Comparison of ENCODE assay signal across 31 mouse cellular contexts in genomic region chr17:14874656-14875204, GRCm38 (mm10).
DNase-seq lines count a peak whose midpoint lies in the region; ATAC-seq lines count a peak whose summit lies in the region.
"Had no signal": no experiment of that assay in that cellular context is flagged by ENCODE, and none has a peak within 500 bp of the region (broad histone marks: within the 10 kb centered on the region; RNA-seq: fewer than 3 reads in every experiment).

No protein-coding gene starts in this region.

- no peak for ATAC-seq in midbrain, embryonic 11.5 days (ENCODE audit: low FRiP score)
- ATAC-seq in midbrain, embryonic 15.5 days (replicated peaks), result no peak
- peak; percentile 44; the same call in 1 of the 2 replicates for ATAC-seq in stomach, embryonic 16.5 days (ENCODE audit: insufficient read depth, low FRiP score)
- ATAC-seq: CD4-positive, CD25-positive, alpha-beta regulatory T cell, adult 4 months; forebrain, embryonic 13.5 days; intestine, embryonic 16.5 days; midbrain, embryonic 16.5 days had no signal

- H3K27ac ChIP-seq in midbrain, embryonic 11.5 days (ENCODE audit: low read depth, low read length), result no peak overlapping the region
- H3K27ac ChIP-seq in midbrain, embryonic 15.5 days, result no peak overlapping the region
- H3K27ac ChIP-seq in stomach, embryonic 16.5 days (ENCODE audit: low read length), result no peak overlapping the region
- H3K27ac ChIP-seq: forebrain, embryonic 13.5 days; hindbrain, embryonic 13.5 days; kidney, postnatal 0 days; limb, embryonic 10.5 days; limb, embryonic 15.5 days; liver, embryonic 13.5 days; macrophage; neural tube, embryonic 12.5 days had no signal

- H3K4me1 ChIP-seq in midbrain, embryonic 11.5 days (ENCODE audit: control insufficient read depth, insufficient read depth, low read length), result no peaks in the 10 kb centered on the region
- H3K4me1 ChIP-seq in midbrain, embryonic 15.5 days, result no peaks in the 10 kb centered on the region
- H3K4me1 ChIP-seq in stomach, embryonic 16.5 days (ENCODE audit: control insufficient read depth, insufficient read depth, low read length), result no peaks in the 10 kb centered on the region
- H3K4me1 ChIP-seq: forebrain, embryonic 13.5 days; heart, embryonic 12.5 days; hindbrain, embryonic 13.5 days; limb, embryonic 10.5 days; limb, embryonic 15.5 days; liver, embryonic 13.5 days; neural tube, embryonic 12.5 days had no signal

- intact Hi-C loops in gastrocnemius, postnatal 36 days (cut with DNase I), result no loop called here

- H3K4me2 ChIP-seq in midbrain, embryonic 11.5 days, result no peak overlapping the region
- H3K4me2 ChIP-seq in midbrain, embryonic 15.5 days, result no peak overlapping the region
- H3K4me2 ChIP-seq in stomach, embryonic 16.5 days (ENCODE audit: low read depth, low read length), result no peak overlapping the region
- H3K4me2 ChIP-seq: forebrain, embryonic 13.5 days; heart, embryonic 12.5 days; hindbrain, embryonic 13.5 days; limb, embryonic 15.5 days; liver, embryonic 13.5 days; neural tube, embryonic 12.5 days had no signal

- H3K9ac ChIP-seq in midbrain, embryonic 11.5 days (ENCODE audit: low read length), result no peak overlapping the region
- H3K9ac ChIP-seq in midbrain, embryonic 15.5 days, result no peak overlapping the region
- no peak overlapping the region for H3K9ac ChIP-seq in stomach, embryonic 16.5 days (ENCODE audit: low read length)
- H3K9ac ChIP-seq: forebrain, embryonic 13.5 days; heart, embryonic 12.5 days; hindbrain, embryonic 13.5 days; limb, embryonic 15.5 days; liver, embryonic 13.5 days; neural tube, embryonic 12.5 days had no signal

- WGBS in midbrain, embryonic 11.5 days, result 84% methylated on average over 2 of the region's 2 CpGs
- 74% methylated on average over 2 of the region's 2 CpGs for WGBS in midbrain, embryonic 15.5 days
- WGBS in stomach, embryonic 16.5 days, result 63% methylated on average over 2 of the region's 2 CpGs

- no peaks in the 10 kb centered on the region for H3K9me3 ChIP-seq in midbrain, embryonic 11.5 days (ENCODE audit: control insufficient read depth, low read length)
- no peaks in the 10 kb centered on the region for H3K9me3 ChIP-seq in midbrain, embryonic 15.5 days
- H3K9me3 ChIP-seq in stomach, embryonic 16.5 days (replicated peaks; ENCODE audit: control insufficient read depth, low read length), result no peaks in the 10 kb centered on the region
- H3K9me3 ChIP-seq: forebrain, embryonic 13.5 days; hindbrain, embryonic 13.5 days; limb, embryonic 10.5 days; limb, embryonic 15.5 days; liver, embryonic 13.5 days; neural tube, embryonic 12.5 days had no signal

- H3K4me3 ChIP-seq in midbrain, embryonic 11.5 days (ENCODE audit: low read depth, low read length), result no peak overlapping the region
- H3K4me3 ChIP-seq in midbrain, embryonic 15.5 days, result no peak overlapping the region
- H3K4me3 ChIP-seq in stomach, embryonic 16.5 days (replicated peaks; ENCODE audit: low read length), result no peak overlapping the region
- H3K4me3 ChIP-seq: forebrain, embryonic 13.5 days; heart, embryonic 12.5 days; hindbrain, embryonic 13.5 days; limb, embryonic 10.5 days; limb, embryonic 15.5 days; liver, embryonic 13.5 days; myocyte; neural tube, embryonic 12.5 days had no signal

- H3K27me3 ChIP-seq in midbrain, embryonic 11.5 days (ENCODE audit: control insufficient read depth, insufficient read depth, low read length), result no peaks in the 10 kb centered on the region
- H3K27me3 ChIP-seq in midbrain, embryonic 15.5 days (replicated peaks), result no peaks in the 10 kb centered on the region
- no peaks in the 10 kb centered on the region for H3K27me3 ChIP-seq in stomach, embryonic 16.5 days (ENCODE audit: control insufficient read depth, insufficient read depth, low read length)
- H3K27me3 ChIP-seq: forebrain, embryonic 13.5 days; heart, embryonic 12.5 days; hindbrain, embryonic 13.5 days; limb, embryonic 15.5 days; liver, embryonic 13.5 days; neural tube, embryonic 12.5 days had no signal

- no peaks in the 10 kb centered on the region for H3K36me3 ChIP-seq in midbrain, embryonic 11.5 days (ENCODE audit: control insufficient read depth, insufficient read depth, low read length)
- no peaks in the 10 kb centered on the region for H3K36me3 ChIP-seq in midbrain, embryonic 15.5 days (replicated peaks)
- H3K36me3 ChIP-seq in stomach, embryonic 16.5 days (ENCODE audit: control insufficient read depth, insufficient read depth, low read length), result no peaks in the 10 kb centered on the region
- H3K36me3 ChIP-seq: heart, embryonic 12.5 days; hindbrain, embryonic 13.5 days; limb, embryonic 10.5 days; limb, embryonic 15.5 days; liver, embryonic 13.5 days; neural tube, embryonic 12.5 days had no signal

- peak; percentile 75 for DNase-seq in midbrain, embryonic 11.5 days (ENCODE audit: low spot score, missing footprints)
- DNase-seq in 416B (ENCODE audit: low read depth), result peak; percentile 5
- DNase-seq in lung, postnatal 10 days, result peak; percentile 58
- DNase-seq in spleen, postnatal 36 days (ENCODE audit: low spot score in 2 of 2), result no peak
- no peak for DNase-seq in gastrocnemius, postnatal 36 days
- DNase-seq: adrenal gland, postnatal 36 days; cerebellum, adult 18-20 months; cerebellum, postnatal 25 days; gastrocnemius, postnatal 25 days; heart, adult 18-20 months; heart, postnatal 4 days; kidney, adult 8-10 months; kidney, postnatal 4 days; layer of hippocampus, postnatal 36 days; liver, embryonic 13.5 days; right cerebral cortex, adult 18-20 months; spleen, adult 18-20 months had no signal

Comparison
In these comparisons a context has a peak if more than half of its experiments do, and no peak if none do; other contexts are left out.
1. DNase-seq: peak in midbrain, embryonic 11.5 days (single experiment), 416B (single experiment) and lung, postnatal 10 days (single experiment); none in spleen, postnatal 36 days (0 of 2) and gastrocnemius, postnatal 36 days (0 of 2).